Comparison of ENCODE assay signal across 16 mouse cellular contexts in genomic region chr6:31146779-31147178, GRCm38 (mm10).
DNase-seq lines count a peak whose midpoint lies in the region; ATAC-seq and TF ChIP-seq lines count a peak whose summit lies in the region.
"Had no signal": no experiment of that assay in that cellular context is flagged by ENCODE, and none has a peak within 500 bp of the region (broad histone marks: within the 10 kb centered on the region; RNA-seq: fewer than 3 reads in every experiment).

No protein-coding gene starts in this region.

- no peaks in the 10 kb centered on the region for H3K9me3 ChIP-seq in lung, embryonic 16.5 days (ENCODE audit: control insufficient read depth, low read length)
- no peaks in the 10 kb centered on the region for H3K9me3 ChIP-seq in kidney, postnatal 0 days (replicated peaks; ENCODE audit: low read length)
- H3K9me3 ChIP-seq in hindbrain, embryonic 13.5 days, result no peaks in the 10 kb centered on the region
- H3K9me3 ChIP-seq: G1E; heart, embryonic 15.5 days; limb, embryonic 12.5 days had no signal

- peak; percentile 46; the same call in 1 of the 2 replicates for ATAC-seq in lung, embryonic 16.5 days (ENCODE audit: low read depth)
- peak; percentile 66; the same call in 1 of the 2 replicates for ATAC-seq in kidney, postnatal 0 days (replicated peaks; ENCODE audit: low FRiP score, low read depth)
- no peak for ATAC-seq in hindbrain, embryonic 13.5 days (ENCODE audit: low FRiP score)
- ATAC-seq: hindbrain, embryonic 16.5 days had no signal

- no peaks in the 10 kb centered on the region for H3K4me1 ChIP-seq in lung, embryonic 16.5 days (replicated peaks; ENCODE audit: control insufficient read depth, insufficient read depth, low read length)
- no peaks in the 10 kb centered on the region for H3K4me1 ChIP-seq in kidney, postnatal 0 days (replicated peaks; ENCODE audit: insufficient read depth, low read length)
- no peaks in the 10 kb centered on the region for H3K4me1 ChIP-seq in hindbrain, embryonic 13.5 days (replicated peaks)

- no peak overlapping the region for H3K4me3 ChIP-seq in lung, embryonic 16.5 days (ENCODE audit: low read length)
- H3K4me3 ChIP-seq in kidney, postnatal 0 days (replicated peaks; ENCODE audit: low read depth, low read length), result no peak overlapping the region
- H3K4me3 ChIP-seq in hindbrain, embryonic 13.5 days, result no peak overlapping the region
- H3K4me3 ChIP-seq: erythroblast, embryonic 14.5 days; heart, embryonic 15.5 days; limb, embryonic 12.5 days had no signal

- H3K27me3 ChIP-seq in lung, embryonic 16.5 days (ENCODE audit: control insufficient read depth, insufficient read depth, low read depth, low read length), result no peaks in the 10 kb centered on the region
- no peaks in the 10 kb centered on the region for H3K27me3 ChIP-seq in kidney, postnatal 0 days (ENCODE audit: insufficient read depth, low read length)
- H3K27me3 ChIP-seq in hindbrain, embryonic 13.5 days, result 0 out of 2 replicates have a peak, but pooled peaks cover 7% of the 10 kb centered on the region
- H3K27me3 ChIP-seq: heart, embryonic 15.5 days; limb, embryonic 12.5 days had no signal

- no peak for TF ChIP-seq CTCF in kidney, postnatal 0 days (IDR thresholded peaks at IDR 0.05; ENCODE audit: low read depth)

- no peak overlapping the region for H3K9ac ChIP-seq in lung, embryonic 16.5 days (ENCODE audit: low read length)
- H3K9ac ChIP-seq in kidney, postnatal 0 days (ENCODE audit: low read depth, low read length), result no peak overlapping the region
- H3K9ac ChIP-seq in hindbrain, embryonic 13.5 days, result no peak overlapping the region
- H3K9ac ChIP-seq: heart, embryonic 15.5 days; limb, embryonic 12.5 days had no signal

- WGBS in lung, embryonic 16.5 days, result 41% methylated on average over 5 of the region's 5 CpGs
- 47% methylated on average over 5 of the region's 5 CpGs for WGBS in kidney, postnatal 0 days
- 43% methylated on average over 5 of the region's 5 CpGs for WGBS in hindbrain, embryonic 13.5 days

- DNase-seq in embryo, embryonic 10 days (ENCODE audit: low spot score), result peak; percentile 27
- DNase-seq in embryo, embryonic 9.5 days (ENCODE audit: extremely low spot score), result no peak
- no peak for DNase-seq in lung, postnatal 25 days (ENCODE audit: low spot score)
- no peak for DNase-seq in kidney, postnatal 0 days (ENCODE audit: low spot score)
- no peak for DNase-seq in urinary bladder, adult 2 months (ENCODE audit: low spot score)
- no peak for DNase-seq in retina, postnatal 1 day
- DNase-seq: adrenal gland, postnatal 36 days; layer of hippocampus, adult 9-11 months; right cerebral cortex, postnatal 25 days had no signal

- no peak overlapping the region for H3K27ac ChIP-seq in lung, embryonic 16.5 days (ENCODE audit: low read length)
- no peak overlapping the region for H3K27ac ChIP-seq in kidney, postnatal 0 days
- H3K27ac ChIP-seq in hindbrain, embryonic 13.5 days, result no peak overlapping the region
- H3K27ac ChIP-seq: heart, embryonic 15.5 days; limb, embryonic 12.5 days had no signal

- no peaks in the 10 kb centered on the region for H3K36me3 ChIP-seq in lung, embryonic 16.5 days (ENCODE audit: control insufficient read depth, insufficient read depth, low read length)
- no peaks in the 10 kb centered on the region for H3K36me3 ChIP-seq in kidney, postnatal 0 days (ENCODE audit: insufficient read depth, low read length)
- H3K36me3 ChIP-seq in hindbrain, embryonic 13.5 days, result no peaks in the 10 kb centered on the region
- H3K36me3 ChIP-seq: G1E; heart, embryonic 15.5 days; limb, embryonic 12.5 days had no signal

- H3K4me2 ChIP-seq in lung, embryonic 16.5 days (ENCODE audit: low read depth, low read length), result no peak overlapping the region
- no peak overlapping the region for H3K4me2 ChIP-seq in kidney, postnatal 0 days (ENCODE audit: low read length)
- H3K4me2 ChIP-seq in hindbrain, embryonic 13.5 days, result no peak overlapping the region
- H3K4me2 ChIP-seq: heart, embryonic 15.5 days; limb, embryonic 12.5 days had no signal
